Mouse (Mus musculus): ENCODE measurements around the gene Zfp583.
"Not testable (repeated sequence)": the region's sequence is repeated elsewhere in the genome, so short reads cannot be mapped to it uniquely, and the experiment has no call there.

The Zfp583 gene

GRCm38 (mm10) chr7:6331233-6331956, at the start of gene Zfp583:
Gene Zfp583 (minus strand): TSS chr7:6331285.
- peak; percentile 70 to 74 for DNase-seq

- no peak for DNase-seq
These were observed 47.4 kb upstream of the Zfp583 start for GRCm38 (mm10) chr7:6378441-6378840.

GRCm38 (mm10) chr7:6372993-6373392, 41.9 kb upstream of the Zfp583 start:
- DNase-seq, result no peak

GRCm38 (mm10) chr7:6369460-6369859, 38.4 kb upstream of the Zfp583 start:
- no peak for DNase-seq

- DNase-seq, result not testable (repeated sequence)
These were observed 37.1 kb upstream of the Zfp583 start for GRCm38 (mm10) chr7:6368146-6368545.

GRCm38 (mm10) chr7:6367185-6367584, 36.1 kb upstream of the Zfp583 start:
- no peak for DNase-seq

- DNase-seq, result no peak
These were observed 33.7 kb upstream of the Zfp583 start for GRCm38 (mm10) chr7:6364761-6365160.

- no peak for DNase-seq
These were observed 32.0 kb upstream of the Zfp583 start, which contains the start of gene Zfp78 for GRCm38 (mm10) chr7:6363047-6363488. Gene Zfp78 (plus strand): TSS chr7:6363280.

GRCm38 (mm10) chr7:6362268-6363046, 31.4 kb upstream of the Zfp583 start:
- DNase-seq, result peak; percentile 98 to 99

GRCm38 (mm10) chr7:6361756-6362155, 30.7 kb upstream of the Zfp583 start:
- DNase-seq, result no peak

- DNase-seq, result no peak
These were observed 29.5 kb upstream of the Zfp583 start for GRCm38 (mm10) chr7:6360477-6361060.

- peak in 1 of 2 experiments; percentile 10 for DNase-seq
These were observed 28.0 kb upstream of the Zfp583 start for GRCm38 (mm10) chr7:6358937-6359590.

GRCm38 (mm10) chr7:6358121-6358520, 27.0 kb upstream of the Zfp583 start:
- DNase-seq, result no peak

GRCm38 (mm10) chr7:6344124-6344523, 13.0 kb upstream of the Zfp583 start:
- DNase-seq, result no peak

GRCm38 (mm10) chr7:6343501-6344071, 12.5 kb upstream of the Zfp583 start, which contains the start of gene Gm3854:
Gene Gm3854 (plus strand): TSS chr7:6343759.
- peak in 1 of 2 experiments; percentile 35 for DNase-seq

- no peak for DNase-seq
These were observed 8.8 kb upstream of the Zfp583 start for GRCm38 (mm10) chr7:6339865-6340264.

- no peak for DNase-seq
These were observed 440 bp downstream of the Zfp583 start for GRCm38 (mm10) chr7:6330458-6331232.

- DNase-seq, result not testable (repeated sequence)
These were observed 30.3 kb downstream of the Zfp583 start for GRCm38 (mm10) chr7:6300796-6301195.

GRCm38 (mm10) chr7:6291121-6291520, 40.0 kb downstream of the Zfp583 start:
- not testable (repeated sequence) for DNase-seq

- DNase-seq, result no peak
These were observed 44.1 kb downstream of the Zfp583 start for GRCm38 (mm10) chr7:6286921-6287531.

All from spleen, adult 18-20 months (tissue).